In the genomic region with DNA sequence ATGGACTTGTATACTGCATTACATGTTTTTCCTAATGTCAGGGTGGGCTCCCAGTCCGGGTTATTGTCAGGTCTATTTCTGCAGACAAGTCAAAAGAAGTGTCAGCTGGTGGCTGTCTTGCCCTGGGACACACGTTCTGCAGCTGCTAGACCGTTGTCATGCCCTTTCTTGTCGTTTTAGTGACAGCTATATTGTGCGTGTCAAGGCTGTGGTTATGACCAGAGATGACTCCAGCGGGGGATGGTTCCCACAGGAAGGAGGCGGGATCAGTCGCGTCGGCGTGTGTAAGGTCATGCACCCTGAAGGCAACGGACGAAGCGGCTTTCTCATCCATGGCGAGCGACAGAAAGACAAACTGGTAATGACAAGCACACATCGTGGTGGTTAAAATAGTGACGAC, we compare ENCODE assay signal across 13 mouse cellular contexts.
DNase-seq lines count a peak whose midpoint lies in the region; ATAC-seq and TF ChIP-seq lines count a peak whose summit lies in the region.
"Had no signal": no experiment of that assay in that cellular context is flagged by ENCODE, and none has a peak within 500 bp of the region (broad histone marks: within the 10 kb centered on the region; RNA-seq: fewer than 3 reads in every experiment).

No protein-coding gene starts in this region.

- H3K4me3 ChIP-seq in lung, embryonic 15.5 days, result no peak overlapping the region
- H3K4me3 ChIP-seq in lung, adult 2 months (replicated peaks; ENCODE audit: extremely low read depth, low read depth, low read length), result no peak overlapping the region
- no peak overlapping the region for H3K4me3 ChIP-seq in liver, embryonic 11.5 days (ENCODE audit: low read depth, low read length)
- H3K4me3 ChIP-seq in midbrain, postnatal 0 days (ENCODE audit: low read depth, low read length), result no peak overlapping the region
- H3K4me3 ChIP-seq in forebrain, embryonic 14.5 days (ENCODE audit: low read depth, low read length), result no peak overlapping the region
- H3K4me3 ChIP-seq: embryonic facial prominence, embryonic 13.5 days; liver, embryonic 13.5 days; myocyte had no signal

- no peak for TF ChIP-seq POLR2A in lung, adult 2 months (IDR thresholded peaks at IDR 0.05; ENCODE audit: borderline replicate concordance, extremely low read depth, low read depth, low read length)

- no peak for TF ChIP-seq CTCF in lung, adult 2 months (IDR thresholded peaks at IDR 0.05; ENCODE audit: insufficient read depth, low read length)
- no peak for TF ChIP-seq CTCF in midbrain, postnatal 0 days (IDR thresholded peaks at IDR 0.05)

- no peaks in the 10 kb centered on the region for H3K27me3 ChIP-seq in lung, embryonic 15.5 days
- no peaks in the 10 kb centered on the region for H3K27me3 ChIP-seq in liver, embryonic 11.5 days (replicated peaks; ENCODE audit: control insufficient read depth, insufficient read depth, low read length)
- no peaks in the 10 kb centered on the region for H3K27me3 ChIP-seq in midbrain, postnatal 0 days (ENCODE audit: insufficient read depth, low read length)
- H3K27me3 ChIP-seq in forebrain, embryonic 14.5 days (replicated peaks; ENCODE audit: control insufficient read depth, insufficient read depth, low read length), result no peaks in the 10 kb centered on the region
- H3K27me3 ChIP-seq: embryonic facial prominence, embryonic 13.5 days; liver, embryonic 13.5 days had no signal

- peak; percentile 44; the same call in 1 of the 2 replicates for ATAC-seq in lung, embryonic 15.5 days (ENCODE audit: borderline replicate concordance, extremely low read depth, low FRiP score, low TSS enrichment)
- ATAC-seq in liver, embryonic 11.5 days (replicated peaks; ENCODE audit: low FRiP score), result no peak
- no peak for ATAC-seq in midbrain, postnatal 0 days (ENCODE audit: low FRiP score)
- no peak for ATAC-seq in forebrain, embryonic 14.5 days

- no peak overlapping the region for H3K9ac ChIP-seq in lung, embryonic 15.5 days
- no peak overlapping the region for H3K9ac ChIP-seq in liver, embryonic 11.5 days (ENCODE audit: low read depth, low read length)
- H3K9ac ChIP-seq in midbrain, postnatal 0 days (replicated peaks; ENCODE audit: low read length, poor library complexity, severe bottlenecking), result no peak overlapping the region
- H3K9ac ChIP-seq in forebrain, embryonic 14.5 days (ENCODE audit: low read length), result no peak overlapping the region
- H3K9ac ChIP-seq: embryonic facial prominence, embryonic 13.5 days; liver, embryonic 13.5 days had no signal

- H3K4me2 ChIP-seq in lung, embryonic 15.5 days, result no peak overlapping the region
- peak overlapping the region; percentile 24; the same call in 1 of the 2 replicates for H3K4me2 ChIP-seq in liver, embryonic 11.5 days
- no peak overlapping the region for H3K4me2 ChIP-seq in midbrain, postnatal 0 days (ENCODE audit: low read depth, low read length, poor library complexity, severe bottlenecking)
- no peak overlapping the region for H3K4me2 ChIP-seq in forebrain, embryonic 14.5 days (ENCODE audit: low read length)
- H3K4me2 ChIP-seq: embryonic facial prominence, embryonic 13.5 days; heart, embryonic 11.5 days; liver, embryonic 13.5 days had no signal

- DNase-seq in adrenal gland, postnatal 14 days, result peak; percentile 62
- DNase-seq in adrenal gland, postnatal 25 days, result no peak
- DNase-seq in lung, adult 2 months, result no peak
- peak; percentile 31 for DNase-seq in Muller cell, postnatal 12 days (ENCODE audit: inconsistent ontology term)
- DNase-seq in liver, embryonic 11.5 days (ENCODE audit: low spot score), result no peak
- no peak for DNase-seq in midbrain, postnatal 0 days (ENCODE audit: low spot score)
- no peak for DNase-seq in forebrain, embryonic 14.5 days (ENCODE audit: low spot score)
- DNase-seq: cerebellum, adult 11-12 months; liver, embryonic 13.5 days had no signal

- no peaks in the 10 kb centered on the region for H3K9me3 ChIP-seq in lung, embryonic 15.5 days
- H3K9me3 ChIP-seq in liver, embryonic 11.5 days (ENCODE audit: control insufficient read depth, low read length), result no peaks in the 10 kb centered on the region
- H3K9me3 ChIP-seq in midbrain, postnatal 0 days (ENCODE audit: low read length), result no peaks in the 10 kb centered on the region
- H3K9me3 ChIP-seq in forebrain, embryonic 14.5 days (replicated peaks; ENCODE audit: control insufficient read depth, low read length), result no peaks in the 10 kb centered on the region
- H3K9me3 ChIP-seq: embryonic facial prominence, embryonic 13.5 days; liver, embryonic 13.5 days had no signal

- no peak overlapping the region for H3K27ac ChIP-seq in lung, embryonic 15.5 days
- H3K27ac ChIP-seq in liver, embryonic 11.5 days (ENCODE audit: low read depth, low read length), result no peak overlapping the region
- no peak overlapping the region for H3K27ac ChIP-seq in midbrain, postnatal 0 days (ENCODE audit: low read depth, low read length)
- no peak overlapping the region for H3K27ac ChIP-seq in forebrain, embryonic 14.5 days (ENCODE audit: low read depth, low read length)
- H3K27ac ChIP-seq: embryonic facial prominence, embryonic 13.5 days; liver, embryonic 13.5 days had no signal

- 0 out of 2 replicates have a peak, but pooled peaks cover 9% of the 10 kb centered on the region for H3K36me3 ChIP-seq in lung, embryonic 15.5 days
- no peaks in the 10 kb centered on the region for H3K36me3 ChIP-seq in liver, embryonic 11.5 days (ENCODE audit: control insufficient read depth, insufficient read depth, low read length)
- no peaks in the 10 kb centered on the region; the same call in 1 of the 2 replicates for H3K36me3 ChIP-seq in midbrain, postnatal 0 days (ENCODE audit: insufficient read depth, low read length)
- no peaks in the 10 kb centered on the region for H3K36me3 ChIP-seq in forebrain, embryonic 14.5 days (ENCODE audit: control insufficient read depth, insufficient read depth, low read length)

- WGBS in lung, embryonic 15.5 days, result 38% methylated on average over 18 of the region's 18 CpGs
- WGBS in lung, adult 2 months, result 42% methylated on average over 18 of the region's 18 CpGs
- 40% methylated on average over 18 of the region's 18 CpGs for WGBS in liver, embryonic 11.5 days
- 66% methylated on average over 18 of the region's 18 CpGs for WGBS in midbrain, postnatal 0 days
- 89% methylated on average over 18 of the region's 18 CpGs for WGBS in forebrain, embryonic 14.5 days

- H3K4me1 ChIP-seq in lung, embryonic 15.5 days, result peaks cover 9% of the 10 kb centered on the region
- H3K4me1 ChIP-seq in lung, adult 2 months (ENCODE audit: control insufficient read depth, insufficient read depth, low read length), result peaks cover 3% of the 10 kb centered on the region; the same call in 1 of the 2 replicates
- H3K4me1 ChIP-seq in liver, embryonic 11.5 days (replicated peaks; ENCODE audit: control insufficient read depth, insufficient read depth, low read length), result peaks cover 26% of the 10 kb centered on the region
- no peaks in the 10 kb centered on the region for H3K4me1 ChIP-seq in midbrain, postnatal 0 days (ENCODE audit: insufficient read depth, low read length)
- H3K4me1 ChIP-seq in forebrain, embryonic 14.5 days (ENCODE audit: control insufficient read depth, insufficient read depth, low read length), result no peaks in the 10 kb centered on the region

Comparison
In these comparisons a context has a peak if more than half of its experiments do, and no peak if none do; other contexts are left out.
1. DNase-seq: peak in adrenal gland, postnatal 14 days (single experiment) and Muller cell, postnatal 12 days (single experiment); none in adrenal gland, postnatal 25 days (single experiment), lung, adult 2 months (single experiment), liver, embryonic 11.5 days (single experiment), midbrain, postnatal 0 days (single experiment) and forebrain, embryonic 14.5 days (single experiment).